Mouse (Mus musculus) T-helper 17 cell (primary cell): Measurements from ENCODE around the gene Fgb.

Experiments
- in situ Hi-C, 2 experiments: fragments of 300-600 bp; cut with MboI, MseI; formaldehyde crosslinking; loops; 1 replicate in 1 of 2; 2 replicates in 1 of 2; pipeline ENCODE4 v1.15.1; 2025; ENCODE audit warnings: high pct_unique_total_duplicates in 2 of 2

The Fgb gene

DNA sequence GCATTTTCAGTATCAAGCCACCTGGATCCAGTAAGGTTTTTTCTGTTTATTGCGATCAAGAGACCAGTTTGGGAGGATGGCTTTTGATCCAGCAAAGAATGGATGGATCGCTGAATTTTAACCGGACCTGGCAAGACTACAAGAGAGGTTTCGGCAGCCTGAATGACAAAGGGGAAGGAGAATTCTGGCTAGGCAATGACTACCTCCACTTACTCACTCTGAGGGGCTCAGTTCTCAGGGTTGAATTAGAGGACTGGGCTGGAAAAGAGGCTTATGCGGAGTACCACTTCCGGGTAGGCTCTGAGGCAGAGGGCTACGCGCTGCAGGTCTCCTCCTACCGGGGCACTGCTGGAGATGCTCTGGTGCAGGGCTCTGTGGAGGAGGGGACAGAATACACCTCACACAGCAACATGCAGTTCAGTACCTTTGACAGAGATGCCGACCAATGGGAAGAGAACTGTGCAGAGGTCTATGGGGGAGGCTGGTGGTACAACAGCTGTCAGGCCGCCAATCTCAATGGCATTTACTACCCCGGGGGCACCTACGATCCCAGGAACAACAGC is 16.8 kb downstream of the Fgb start:
- in situ Hi-C loops: no loop called here

DNA sequence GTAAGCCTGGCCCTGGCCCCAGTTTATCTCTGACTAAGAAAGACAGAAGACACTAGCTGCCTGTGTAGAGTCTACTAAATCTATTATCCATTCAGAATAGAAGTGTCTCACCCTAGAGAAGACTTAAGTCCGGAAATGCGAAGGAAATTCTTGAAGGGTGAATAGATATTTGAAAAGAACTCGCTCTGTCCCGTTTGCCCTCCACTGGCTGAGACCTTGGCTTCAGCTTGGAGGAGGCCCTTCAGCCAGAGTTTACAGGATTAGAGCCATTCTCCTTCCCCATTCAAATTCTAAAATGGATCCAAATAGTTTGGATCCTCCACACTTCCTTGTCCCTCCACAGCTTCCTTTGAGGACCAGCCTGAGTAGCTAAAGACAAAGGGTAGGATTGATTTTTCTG is 19.3 kb downstream of the Fgb start:
- in situ Hi-C loops: no loop called here

DNA sequence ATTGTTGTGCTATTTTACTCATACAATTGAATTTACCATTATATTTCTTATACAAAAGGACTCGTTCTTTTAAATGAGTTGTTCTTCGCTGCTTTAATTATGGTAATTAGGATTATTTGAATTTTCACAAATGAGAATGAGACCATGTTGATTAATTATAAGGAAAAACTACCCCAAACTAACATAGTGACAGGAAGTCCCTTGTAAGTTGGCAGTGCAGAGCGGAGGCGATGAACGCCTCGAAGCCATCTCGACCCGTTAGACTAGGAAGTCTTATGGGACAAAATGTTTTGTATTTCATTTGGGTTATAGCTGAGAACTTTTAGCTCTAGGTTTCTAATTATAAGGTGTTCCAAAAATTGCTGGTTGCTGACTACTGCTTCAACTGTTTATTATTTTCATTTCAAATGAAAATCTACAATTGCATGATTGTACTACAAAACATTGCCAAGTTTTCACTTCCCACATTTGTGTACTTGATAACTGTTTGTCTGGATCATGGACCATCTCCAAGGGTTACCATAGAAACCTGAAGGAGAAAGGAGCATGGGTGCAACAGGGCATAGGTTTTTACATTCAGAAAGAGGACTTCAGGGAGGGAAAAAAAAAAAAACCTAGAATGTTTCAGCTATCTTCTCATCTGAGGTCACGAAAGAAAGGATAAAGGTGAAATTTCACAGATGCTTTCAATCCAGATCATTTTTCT is 22.0 kb downstream of the Fgb start:
- in situ Hi-C loops: no loop called here

DNA sequence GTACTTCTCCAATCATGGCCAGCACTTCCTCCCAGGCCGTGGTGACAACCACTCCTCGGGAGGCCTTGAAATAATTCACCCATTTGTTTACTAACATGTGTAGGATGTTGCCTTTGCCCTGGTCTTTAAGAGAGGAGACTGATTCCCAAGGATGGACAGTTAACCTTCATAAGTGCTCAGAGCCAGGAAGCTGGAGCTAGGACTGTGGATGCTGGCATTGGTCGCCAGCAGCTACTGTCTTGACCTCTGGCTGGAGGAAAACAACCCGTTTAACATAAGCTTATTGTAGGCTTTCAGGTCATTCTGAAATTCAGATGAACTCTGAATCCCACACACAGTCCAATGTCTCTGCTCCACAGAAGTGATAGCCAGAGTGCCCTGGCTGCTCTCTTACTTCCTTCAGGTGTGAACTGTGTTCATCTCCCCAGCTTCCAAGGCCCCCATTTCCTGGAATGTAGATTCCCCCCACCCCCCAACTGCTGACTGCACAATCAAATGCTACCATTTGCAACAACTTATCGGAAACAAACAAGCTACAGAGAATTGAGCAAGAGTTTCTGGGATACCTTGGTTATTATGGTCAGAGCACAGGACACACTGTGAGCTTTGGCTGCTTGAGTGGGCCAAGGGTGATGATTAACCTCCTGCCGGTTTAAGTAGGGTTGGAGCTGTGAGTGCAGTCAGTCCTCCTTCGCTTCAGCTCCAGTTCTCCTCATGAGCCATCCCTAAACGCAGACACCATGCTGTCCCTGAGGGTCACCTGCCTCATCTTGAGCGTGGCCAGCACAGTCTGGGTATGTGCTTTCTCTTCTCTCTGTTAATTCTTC is 24.0 kb downstream of the Fgb start, which contains the start of gene Fga:
Gene Fga, plus strand, starts transcription at position 602 of the 827 bp plus-strand sequence.
- in situ Hi-C loops: no loop called here

DNA sequence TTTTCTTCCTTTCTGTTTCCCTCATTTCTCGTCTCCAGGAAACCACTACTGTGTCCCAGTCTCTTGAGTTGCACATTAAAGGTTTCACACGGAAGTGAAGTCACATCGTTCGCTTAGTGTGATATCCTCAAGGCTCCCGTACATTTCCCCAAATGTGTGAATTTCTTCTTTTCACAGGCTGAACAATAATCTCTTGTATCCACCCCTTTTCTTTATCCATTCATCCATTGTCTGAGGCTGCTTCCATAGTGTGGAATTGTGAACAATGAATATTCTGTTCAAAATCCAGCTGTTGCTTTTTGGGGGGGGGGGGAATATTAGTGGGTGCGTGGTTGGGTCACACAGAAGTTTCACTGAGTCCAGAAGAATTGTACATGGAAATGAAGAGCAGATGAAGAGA is 24.6 kb downstream of the Fgb start:
- in situ Hi-C loops: no loop called here

DNA sequence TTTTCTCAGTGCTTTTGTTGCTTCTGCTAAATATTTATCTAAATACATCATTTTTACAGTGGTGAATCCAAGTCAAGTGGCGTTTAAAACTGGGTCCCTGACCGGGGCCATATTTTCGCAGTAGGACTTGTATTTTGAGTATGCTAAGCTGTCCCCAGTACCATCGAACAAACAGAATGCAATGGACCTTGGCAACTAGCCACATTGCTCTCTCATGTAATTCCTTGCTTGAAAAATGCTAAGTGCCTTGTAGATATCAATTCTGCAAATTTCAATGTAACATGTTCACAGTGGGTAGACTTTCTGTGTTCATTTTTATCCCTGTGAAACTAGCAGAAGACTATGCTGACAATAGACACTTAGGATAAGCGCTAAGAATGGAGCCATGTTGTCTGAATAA is 28.5 kb downstream of the Fgb start:
- in situ Hi-C loops: no loop called here

DNA sequence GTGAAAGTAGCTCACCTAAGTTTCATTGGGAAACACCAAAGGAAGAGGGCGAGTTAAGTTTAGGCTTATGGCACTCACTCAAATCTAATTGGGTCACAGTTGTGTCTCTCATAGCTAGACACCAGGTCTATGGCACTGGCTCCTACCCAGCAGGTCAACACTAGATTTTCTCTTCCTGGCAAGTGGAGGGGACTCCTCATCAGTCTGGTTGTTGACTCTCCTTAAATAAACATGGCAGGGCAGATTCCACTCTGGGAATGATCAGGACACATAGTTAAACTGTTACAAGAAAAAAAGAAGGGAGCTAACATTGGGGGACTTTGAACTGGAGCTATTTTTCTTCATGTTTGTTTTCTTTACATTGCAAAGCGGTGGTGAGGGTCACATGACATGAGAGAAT is 29.3 kb downstream of the Fgb start:
- in situ Hi-C loops: no loop called here

DNA sequence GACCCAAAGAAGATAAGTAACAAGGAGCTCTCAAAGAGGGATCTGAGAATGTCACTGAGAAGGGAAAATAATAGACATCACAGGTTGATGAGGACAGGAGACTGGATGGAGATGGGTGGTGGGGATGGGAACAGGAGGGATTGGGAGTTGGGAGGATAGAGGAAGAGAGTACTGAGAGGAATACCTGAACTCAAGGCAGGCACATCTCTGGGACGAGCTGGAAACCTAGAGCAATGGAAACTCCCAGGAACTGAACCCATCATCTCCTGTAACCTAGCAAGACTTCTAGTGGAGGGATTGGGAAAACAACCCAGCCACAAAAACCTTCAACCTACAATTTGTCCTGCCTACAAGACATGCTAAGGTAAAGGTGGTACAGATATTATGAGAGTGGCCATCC is 33.4 kb downstream of the Fgb start:
- in situ Hi-C loops: no loop called here

DNA sequence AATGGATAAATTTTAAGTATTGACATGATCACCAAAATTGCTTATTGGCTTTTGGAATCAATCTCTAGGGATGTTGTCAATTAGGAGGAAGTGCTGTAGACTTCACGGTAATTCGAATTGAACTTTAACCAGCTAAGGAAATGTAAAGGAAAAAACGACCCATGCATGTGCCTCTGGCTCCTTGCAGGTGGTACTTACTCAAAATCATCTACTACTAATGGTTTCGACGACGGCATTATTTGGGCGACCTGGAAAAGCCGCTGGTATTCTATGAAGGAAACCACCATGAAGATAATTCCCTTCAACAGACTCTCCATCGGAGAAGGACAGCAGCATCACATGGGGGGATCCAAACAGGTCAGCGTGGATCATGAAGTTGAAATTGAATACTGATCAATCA is 35.7 kb downstream of the Fgb start:
- in situ Hi-C loops: loop anchor here in 1 of 2 experiments (5.0 kb wide), 1 partner anchor 38 kb away; no protein-coding TSS in a partner anchor

DNA sequence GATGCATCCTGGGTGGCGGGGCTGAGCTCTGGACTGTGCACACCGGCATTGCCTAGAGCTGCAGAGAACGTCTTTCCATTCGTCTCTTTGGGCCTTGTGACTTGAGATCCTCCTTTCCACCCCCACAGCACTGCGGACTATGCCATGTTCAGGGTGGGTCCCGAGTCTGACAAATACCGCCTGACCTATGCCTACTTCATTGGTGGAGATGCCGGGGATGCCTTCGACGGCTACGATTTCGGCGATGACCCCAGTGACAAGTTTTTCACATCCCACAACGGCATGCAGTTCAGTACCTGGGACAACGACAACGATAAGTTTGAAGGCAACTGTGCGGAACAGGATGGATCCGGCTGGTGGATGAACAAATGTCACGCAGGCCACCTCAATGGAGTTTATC is 37.0 kb downstream of the Fgb start:
- in situ Hi-C loops: loop anchor here in 1 of 2 experiments (5.0 kb wide), 1 partner anchor 40 kb away; no protein-coding TSS in a partner anchor

DNA sequence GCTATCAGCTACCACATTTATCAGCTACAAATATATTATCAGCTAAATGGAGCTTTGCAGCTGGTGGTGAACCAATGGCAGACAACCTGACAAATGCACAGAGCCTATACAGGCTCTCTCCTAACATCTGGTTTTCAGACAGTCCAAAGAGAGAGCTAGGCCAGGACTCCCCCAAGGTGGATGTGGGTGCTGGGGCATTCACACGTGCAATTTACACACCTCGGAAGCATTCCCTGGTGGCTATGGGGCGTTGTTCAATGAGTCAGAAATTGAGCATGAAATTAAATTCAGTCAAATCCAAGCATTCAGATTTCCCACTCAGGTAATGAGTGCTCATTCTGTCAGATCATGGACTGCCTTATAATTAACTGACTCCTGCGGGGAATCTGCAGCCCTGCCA is 38.1 kb downstream of the Fgb start:
- in situ Hi-C loops: loop anchor here in 1 of 2 experiments (5.0 kb wide), 1 partner anchor 41 kb away; no protein-coding TSS in a partner anchor

DNA sequence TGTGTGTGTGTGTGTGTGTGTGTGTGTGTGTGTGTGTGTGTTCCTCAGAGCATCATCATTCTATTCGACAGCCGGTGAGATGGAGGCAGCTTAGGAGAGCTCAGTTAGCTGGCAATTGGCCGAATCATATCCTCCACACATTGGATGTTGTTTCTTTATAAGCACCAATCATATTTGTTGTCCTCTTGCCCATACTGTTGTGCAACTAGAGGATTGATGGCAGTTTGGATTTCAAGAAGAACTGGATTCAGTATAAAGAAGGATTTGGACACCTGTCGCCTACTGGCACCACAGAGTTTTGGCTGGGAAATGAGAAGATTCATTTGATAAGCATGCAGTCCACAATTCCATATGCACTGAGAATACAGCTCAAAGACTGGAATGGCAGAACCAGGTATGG is 38.5 kb downstream of the Fgb start:
- in situ Hi-C loops: loop anchor here in 1 of 2 experiments (5.0 kb wide), 1 partner anchor 41 kb away; no protein-coding TSS in a partner anchor

DNA sequence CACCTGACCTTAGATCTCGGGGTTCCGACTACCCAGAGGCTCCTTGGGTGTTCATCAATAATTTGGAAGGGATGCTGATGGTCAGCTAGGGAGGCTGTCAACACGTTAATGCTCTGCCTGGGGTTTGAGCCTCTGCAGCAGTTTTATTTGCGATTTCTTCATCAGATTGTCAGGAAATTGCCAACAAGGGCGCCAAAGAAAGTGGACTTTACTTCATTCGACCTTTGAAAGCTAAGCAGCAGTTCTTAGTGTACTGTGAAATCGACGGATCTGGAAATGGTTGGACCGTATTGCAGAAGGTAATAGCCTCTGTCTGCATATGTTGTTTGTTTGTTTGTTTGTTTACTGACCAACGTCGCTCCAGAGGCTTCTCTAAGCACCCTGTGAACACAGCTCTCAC is 39.4 kb downstream of the Fgb start:
- in situ Hi-C loops: loop anchor here in 1 of 2 experiments (5.0 kb wide), 1 partner anchor 42 kb away; no protein-coding TSS in a partner anchor

DNA sequence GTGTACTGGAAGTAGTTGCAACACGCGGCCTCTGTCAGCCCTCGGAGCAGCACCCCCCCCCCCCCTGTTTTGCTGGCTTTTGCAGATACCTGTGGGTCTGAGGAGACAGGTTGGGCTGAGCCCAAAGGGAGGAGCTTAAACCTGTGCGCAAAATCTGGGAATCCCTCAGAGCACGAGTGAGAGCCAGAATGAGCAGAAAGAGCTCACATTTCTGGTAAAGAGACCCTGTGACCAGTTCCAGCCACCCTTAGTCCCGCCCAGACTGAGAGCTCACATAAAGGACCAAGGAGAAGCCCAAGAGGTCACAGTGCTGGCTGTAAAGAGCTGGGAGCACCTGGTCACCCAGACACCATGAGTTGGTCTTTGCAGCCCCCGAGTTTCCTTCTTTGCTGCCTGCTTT is 42.1 kb downstream of the Fgb start, which contains the start of gene Fgg:
Gene Fgg, plus strand, starts transcription at position 168 of the 400 bp plus-strand sequence.
- in situ Hi-C loops: loop anchor here in 1 of 2 experiments (5.0 to 10.0 kb wide), 2 partner anchors 45 to 687 kb away; no protein-coding TSS in a partner anchor

DNA sequence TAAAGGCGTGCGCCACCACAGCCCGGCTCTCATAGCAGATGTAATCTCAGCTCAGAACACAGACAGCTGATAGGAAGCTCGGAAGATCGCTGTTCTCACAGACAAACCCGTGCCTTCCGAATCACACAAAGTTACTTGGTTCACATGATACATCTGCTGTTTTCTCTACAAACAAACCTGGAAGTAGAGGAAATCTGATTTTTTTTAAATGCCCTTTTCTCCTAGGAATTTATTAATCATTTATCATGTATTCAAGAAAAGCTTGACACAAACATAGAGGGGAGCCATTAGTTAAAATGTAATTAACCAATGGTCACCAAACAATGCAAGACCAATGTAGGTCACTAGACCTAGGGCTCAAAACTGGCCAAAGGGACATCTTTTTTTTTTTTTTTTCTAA is 44.9 kb downstream of the Fgb start:
- in situ Hi-C loops: loop anchor here in 1 of 2 experiments (5.0 to 10.0 kb wide), 5 partner anchors 48 to 690 kb away; no protein-coding TSS in a partner anchor

DNA sequence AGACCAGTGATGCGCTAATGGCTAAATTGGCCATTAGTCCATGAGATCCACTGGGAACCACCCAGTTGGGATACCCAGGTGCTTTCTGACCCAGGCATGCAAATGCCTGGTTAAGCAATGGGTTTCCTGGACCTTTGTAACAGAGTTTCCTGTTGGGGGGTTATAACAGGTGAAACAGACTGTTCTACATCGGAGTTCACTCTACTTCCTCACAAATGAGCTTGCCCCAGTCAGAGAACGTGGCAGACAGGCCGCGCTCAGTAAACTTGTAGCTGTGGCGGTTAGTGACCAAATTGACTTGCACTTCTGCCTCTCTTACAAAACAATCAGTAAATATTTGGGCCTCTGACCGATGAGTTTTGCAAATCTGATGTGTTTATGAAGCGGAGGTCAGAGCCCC is 46.6 kb downstream of the Fgb start:
- in situ Hi-C loops: loop anchor here in 1 of 2 experiments (5.0 to 10.0 kb wide), 4 partner anchors 51 to 692 kb away; no protein-coding TSS in a partner anchor

DNA sequence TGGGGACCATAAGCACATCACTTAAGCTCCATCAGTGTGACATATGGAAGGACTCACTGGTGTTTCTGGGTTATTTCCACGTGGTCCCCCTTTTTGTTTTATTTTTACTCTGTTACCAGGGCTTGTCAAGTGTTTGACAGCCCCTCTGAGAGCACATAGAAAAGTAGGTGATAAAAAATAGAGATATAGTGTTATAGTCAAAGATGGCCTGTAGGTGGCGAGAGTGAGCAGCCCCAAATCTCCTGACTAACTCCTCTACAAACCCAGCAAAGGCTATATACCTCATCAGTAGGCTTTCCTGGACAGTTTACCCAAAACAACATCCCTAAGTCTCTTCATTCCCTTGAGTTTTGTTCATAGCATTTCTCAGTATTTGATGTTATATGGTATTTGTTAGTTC is 47.5 kb downstream of the Fgb start:
- in situ Hi-C loops: loop anchor here in 1 of 2 experiments (5.0 to 10.0 kb wide), 4 partner anchors 50 to 693 kb away; no protein-coding TSS in a partner anchor

DNA sequence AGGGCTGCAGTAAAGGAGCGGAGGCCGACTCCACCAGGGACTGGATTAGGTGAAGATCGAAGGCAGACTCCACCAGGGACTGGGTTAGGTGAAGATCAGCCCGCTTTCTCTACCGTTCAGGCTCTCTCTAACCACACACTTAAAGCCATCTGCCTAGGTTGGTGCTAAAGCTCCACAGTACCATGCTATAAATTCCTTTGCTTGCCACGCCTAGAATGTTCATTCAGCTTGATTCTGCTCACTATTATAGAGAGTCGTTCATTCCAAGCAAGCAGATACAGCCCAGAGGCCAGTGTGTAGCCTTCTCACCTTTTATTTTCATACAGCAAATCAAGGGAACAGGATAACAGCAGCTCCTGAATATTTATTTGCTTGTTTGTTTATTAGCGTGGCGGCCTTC is 49.7 kb downstream of the Fgb start:
- in situ Hi-C loops: loop anchor here (5.0 to 10.0 kb wide), 4 partner anchors 48 to 695 kb away; no protein-coding TSS in a partner anchor

DNA sequence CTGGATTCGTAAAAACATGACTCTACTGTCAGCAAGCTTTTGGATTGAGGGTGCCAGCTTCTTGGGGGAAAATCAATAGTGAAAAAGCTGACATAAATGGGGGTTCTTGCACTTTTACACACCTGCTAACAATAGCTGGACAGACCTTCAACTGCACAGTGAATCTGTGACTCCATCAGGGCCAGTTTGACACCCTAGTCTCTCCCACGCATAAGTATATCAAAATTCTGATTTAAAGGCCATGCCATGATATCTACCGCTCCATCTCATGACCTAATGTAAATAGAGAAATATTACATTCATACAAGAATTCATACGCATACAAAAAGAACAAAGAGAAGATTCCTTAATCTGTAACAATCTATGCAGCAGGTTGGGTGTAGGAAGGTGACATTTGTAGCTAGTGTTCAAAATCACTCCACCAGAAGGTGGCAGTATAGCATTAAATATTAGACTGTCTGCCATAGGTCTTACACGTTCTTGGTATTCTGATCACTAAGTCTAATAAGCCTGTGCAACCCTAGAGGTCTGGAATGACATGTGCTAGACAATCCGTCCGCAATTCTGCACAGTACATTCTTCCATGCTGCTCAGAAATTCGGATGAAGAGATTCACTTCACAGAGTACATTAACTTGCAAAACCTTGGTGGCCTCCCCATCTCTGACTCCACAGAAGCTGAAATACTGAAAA is 50.7 kb downstream of the Fgb start:
- in situ Hi-C loops: loop anchor here in 1 of 2 experiments (5.0 kb wide), 1 partner anchor 273 kb away; no protein-coding TSS in a partner anchor

DNA sequence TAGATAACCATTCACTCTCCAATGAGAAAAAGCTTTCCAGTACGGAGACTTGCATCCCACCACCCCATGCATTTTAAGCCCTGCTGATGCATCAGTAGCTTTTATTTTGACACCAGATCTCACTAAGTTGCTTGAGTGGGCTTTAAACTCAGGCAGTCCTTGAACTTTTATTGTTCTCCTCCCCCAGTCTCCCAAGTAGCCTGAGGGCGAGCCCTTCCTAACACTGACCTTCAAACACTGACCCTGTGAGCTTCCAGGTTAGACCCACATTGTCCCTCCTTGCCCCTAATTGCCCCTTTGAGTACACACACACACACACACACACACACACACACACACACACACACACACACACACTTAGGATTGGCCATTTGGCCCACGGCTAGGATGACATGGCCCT is 53.0 kb downstream of the Fgb start:
- in situ Hi-C loops: loop anchor here in 1 of 2 experiments (5.0 kb wide), 1 partner anchor 276 kb away; no protein-coding TSS in a partner anchor

DNA sequence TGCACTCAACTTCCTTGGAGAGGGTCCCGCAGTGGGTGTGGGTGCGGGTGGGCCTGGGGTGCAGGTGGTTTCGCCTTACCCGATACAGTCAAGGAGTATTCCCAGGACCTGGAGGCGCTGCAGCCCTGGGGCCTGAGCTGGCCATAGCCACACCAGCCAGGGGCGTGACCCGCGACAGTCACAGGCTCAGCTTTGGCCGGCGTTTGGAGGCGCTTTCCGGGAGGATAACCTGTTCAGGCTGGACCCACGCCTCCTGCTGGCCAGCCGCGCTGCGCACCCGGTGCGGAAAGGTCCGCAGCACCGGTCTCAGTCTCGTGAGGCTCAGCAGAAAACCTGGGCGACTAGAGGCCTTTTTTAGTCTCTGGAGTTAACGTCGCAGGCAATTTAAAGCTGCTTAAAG is 54.3 kb downstream of the Fgb start:
- in situ Hi-C loops: loop anchor here in 1 of 2 experiments (5.0 kb wide), 1 partner anchor 277 kb away; no protein-coding TSS in a partner anchor
